Mouse (Mus musculus): ENCODE measurements at regions not wholly inside any gene's neighbourhood (a gene's known extent, or its start where the extent isn't known, plus 50 kb on each side); places are given as distances from the start of the nearest gene placed in this dataset.
"Not testable (repeated sequence)": the region's sequence is repeated elsewhere in the genome, so short reads cannot be mapped to it uniquely, and the experiment has no call there.

- Histone ChIP-seq H3K9me3 (no peaks in the 10 kb centered on the region), H3K9ac (no peak overlapping the region), H3K27me3 (no peaks in the 10 kb centered on the region), H3K4me1 (no peaks in the 10 kb centered on the region), H3K4me3 (no peak overlapping the region), H3K36me3 (no peaks in the 10 kb centered on the region), H3K27ac (no peak overlapping the region), H3K4me2 (no peak overlapping the region)
- ATAC-seq (ENCODE audit: insufficient number of reproducible peaks, low FRiP score, low TSS enrichment, low read depth): no peak
- WGBS: 69% methylated on average over 3 of the region's 3 CpGs
Observed at GRCm38 (mm10) chr14:104731319-104731995, 209.0 kb upstream of the Rnf219 start.

- H3K9me3 ChIP-seq; H3K27me3 ChIP-seq; H3K4me1 ChIP-seq; H3K27ac ChIP-seq; ATAC-seq (ENCODE audit: insufficient number of reproducible peaks, low FRiP score, low TSS enrichment, low read depth); H3K9ac ChIP-seq; H3K4me2 ChIP-seq; H3K4me3 ChIP-seq; H3K36me3 ChIP-seq: not testable (repeated sequence)
- WGBS: 95% methylated on average over 24 of the region's 24 CpGs
Observed at GRCm38 (mm10) chr14:104715651-104716050, 193.2 kb upstream of the Rnf219 start.

GRCm38 (mm10) chr14:104702283-104702893, 179.9 kb upstream of the Rnf219 start:
- no peak for ATAC-seq (ENCODE audit: insufficient number of reproducible peaks, low FRiP score, low TSS enrichment, low read depth)
- Histone ChIP-seq H3K36me3 (no peaks in the 10 kb centered on the region), H3K4me3 (no peak overlapping the region), H3K9ac (no peak overlapping the region), H3K27ac (no peak overlapping the region), H3K4me2 (no peak overlapping the region), H3K27me3 (no peaks in the 10 kb centered on the region), H3K9me3 (no peaks in the 10 kb centered on the region), H3K4me1 (no peaks in the 10 kb centered on the region)
- 75% methylated on average over 8 of the region's 8 CpGs for WGBS

- Histone ChIP-seq H3K9me3 (no peaks in the 10 kb centered on the region), H3K27me3 (no peaks in the 10 kb centered on the region), H3K4me1 (no peaks in the 10 kb centered on the region), H3K4me3 (no peak overlapping the region), H3K27ac (no peak overlapping the region), H3K4me2 (no peak overlapping the region), H3K9ac (no peak overlapping the region), H3K36me3 (no peaks in the 10 kb centered on the region)
- 53% methylated on average over 4 of the region's 4 CpGs for WGBS
- no peak for ATAC-seq (ENCODE audit: insufficient number of reproducible peaks, low FRiP score, low TSS enrichment, low read depth)
Observed at GRCm38 (mm10) chr14:104698962-104699361, 176.5 kb upstream of the Rnf219 start.

GRCm38 (mm10) chr14:104695101-104695500, 172.7 kb upstream of the Rnf219 start:
- Histone ChIP-seq H3K4me3 (no peak overlapping the region), H3K4me1 (no peaks in the 10 kb centered on the region), H3K27ac (no peak overlapping the region), H3K36me3 (no peaks in the 10 kb centered on the region), H3K4me2 (no peak overlapping the region), H3K27me3 (no peaks in the 10 kb centered on the region), H3K9ac (no peak overlapping the region), H3K9me3 (no peaks in the 10 kb centered on the region)
- WGBS: 84% methylated on average over 4 of the region's 4 CpGs
- ATAC-seq (ENCODE audit: insufficient number of reproducible peaks, low FRiP score, low TSS enrichment, low read depth): no peak

- Histone ChIP-seq H3K4me3 (no peak overlapping the region), H3K9me3 (no peaks in the 10 kb centered on the region), H3K36me3 (no peaks in the 10 kb centered on the region), H3K4me2 (no peak overlapping the region), H3K9ac (no peak overlapping the region), H3K27me3 (no peaks in the 10 kb centered on the region), H3K27ac (no peak overlapping the region), H3K4me1 (no peaks in the 10 kb centered on the region)
- ATAC-seq (ENCODE audit: insufficient number of reproducible peaks, low FRiP score, low TSS enrichment, low read depth): no peak
- 58% methylated on average over 14 of the region's 14 CpGs for WGBS
Observed at GRCm38 (mm10) chr14:104694174-104694803, 171.8 kb upstream of the Rnf219 start.

GRCm38 (mm10) chr14:104692616-104693015, 170.2 kb upstream of the Rnf219 start:
- Histone ChIP-seq H3K27ac (no peak overlapping the region), H3K4me1 (no peaks in the 10 kb centered on the region), H3K9ac (no peak overlapping the region), H3K36me3 (no peaks in the 10 kb centered on the region), H3K4me3 (no peak overlapping the region), H3K9me3 (no peaks in the 10 kb centered on the region), H3K4me2 (no peak overlapping the region), H3K27me3 (no peaks in the 10 kb centered on the region)
- 89% methylated on average over 5 of the region's 5 CpGs for WGBS
- ATAC-seq (ENCODE audit: insufficient number of reproducible peaks, low FRiP score, low TSS enrichment, low read depth): no peak

- ATAC-seq (ENCODE audit: insufficient number of reproducible peaks, low FRiP score, low TSS enrichment, low read depth): no peak
- Histone ChIP-seq H3K9me3 (no peaks in the 10 kb centered on the region), H3K36me3 (no peaks in the 10 kb centered on the region), H3K9ac (no peak overlapping the region), H3K4me2 (no peak overlapping the region), H3K4me3 (no peak overlapping the region), H3K4me1 (no peaks in the 10 kb centered on the region), H3K27me3 (no peaks in the 10 kb centered on the region), H3K27ac (no peak overlapping the region)
- 83% methylated on average over 3 of the region's 3 CpGs for WGBS
Observed at GRCm38 (mm10) chr14:104688440-104688839, 166.0 kb upstream of the Rnf219 start.

DNA sequence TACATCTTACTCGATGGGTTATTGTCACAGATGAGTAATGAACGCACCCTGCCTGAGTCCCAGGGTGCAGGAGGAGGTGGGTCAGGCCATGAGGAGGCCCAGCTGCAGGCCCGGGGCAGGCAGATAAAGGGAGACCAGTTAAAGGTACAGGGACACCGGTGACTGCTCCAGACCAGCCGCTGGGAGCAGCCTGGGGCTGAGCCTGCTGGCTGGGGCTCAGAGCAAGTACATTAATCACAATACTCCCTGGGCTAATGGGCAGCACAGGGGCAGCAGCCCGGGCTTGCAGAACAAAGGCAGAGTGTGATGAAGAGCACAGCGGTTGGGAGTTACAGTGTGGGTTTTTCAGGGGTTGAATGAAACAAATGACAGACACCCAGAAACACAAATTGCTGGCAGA, 154.4 kb upstream of the Rnf219 start:
- ATAC-seq (ENCODE audit: insufficient number of reproducible peaks, low FRiP score, low TSS enrichment, low read depth): no peak
- Histone ChIP-seq H3K9me3 (no peaks in the 10 kb centered on the region), H3K4me2 (no peak overlapping the region), H3K9ac (no peak overlapping the region), H3K27me3 (no peaks in the 10 kb centered on the region), H3K4me1 (no peaks in the 10 kb centered on the region), H3K36me3 (no peaks in the 10 kb centered on the region), H3K4me3 (no peak overlapping the region), H3K27ac (no peak overlapping the region)
- WGBS: 15% methylated on average over 7 of the region's 7 CpGs

DNA sequence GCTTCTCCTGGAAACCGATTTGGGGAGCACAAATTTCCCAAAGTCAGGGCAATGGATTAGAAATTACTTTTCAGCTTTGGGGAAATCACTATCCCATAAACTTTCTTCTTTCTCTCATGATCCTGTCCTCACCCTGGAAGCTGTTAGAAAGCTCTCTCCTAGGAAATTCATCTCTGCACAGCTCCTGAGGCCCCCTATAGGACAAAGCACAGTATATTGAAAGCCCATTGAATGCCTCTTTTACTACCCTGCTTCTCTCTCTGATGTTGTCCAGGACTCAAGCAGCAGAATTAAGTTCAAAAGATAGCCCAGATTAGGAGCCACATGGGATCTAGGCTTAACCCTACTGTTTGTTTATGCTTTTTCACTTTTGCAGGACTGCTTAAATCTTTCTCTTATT, 139.3 kb upstream of the Rnf219 start:
- WGBS: 68% methylated on average over 1 of the region's 1 CpGs
- ATAC-seq (ENCODE audit: insufficient number of reproducible peaks, low FRiP score, low TSS enrichment, low read depth): no peak
- Histone ChIP-seq H3K9me3 (no peaks in the 10 kb centered on the region), H3K4me3 (no peak overlapping the region), H3K27me3 (no peaks in the 10 kb centered on the region), H3K27ac (no peak overlapping the region), H3K4me2 (no peak overlapping the region), H3K9ac (no peak overlapping the region), H3K4me1 (no peaks in the 10 kb centered on the region), H3K36me3 (no peaks in the 10 kb centered on the region)

DNA sequence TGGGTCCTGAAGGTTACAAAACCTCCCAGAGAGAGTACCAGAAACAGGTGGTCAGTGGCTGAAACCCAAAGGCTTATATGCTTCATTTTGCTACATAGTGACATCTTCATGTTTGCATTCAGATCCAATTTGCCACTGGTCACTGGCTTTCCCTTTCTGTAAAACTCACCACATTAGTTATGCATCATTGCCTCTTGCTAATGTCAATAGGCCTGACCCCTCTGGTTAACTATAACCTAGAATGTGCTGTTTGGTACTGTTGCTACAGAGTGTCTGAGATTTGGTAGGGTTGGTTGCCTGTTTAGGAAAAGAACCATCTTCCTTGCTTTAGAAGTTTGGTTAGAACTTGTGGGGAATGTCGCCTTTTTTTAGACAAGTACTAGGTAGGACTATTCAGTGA, 136.3 kb upstream of the Rnf219 start:
- H3K27me3 ChIP-seq: no peaks in the 10 kb centered on the region
- 90% methylated on average over 1 of the region's 1 CpGs for WGBS
- no peaks in the 10 kb centered on the region for H3K4me1 ChIP-seq

DNA sequence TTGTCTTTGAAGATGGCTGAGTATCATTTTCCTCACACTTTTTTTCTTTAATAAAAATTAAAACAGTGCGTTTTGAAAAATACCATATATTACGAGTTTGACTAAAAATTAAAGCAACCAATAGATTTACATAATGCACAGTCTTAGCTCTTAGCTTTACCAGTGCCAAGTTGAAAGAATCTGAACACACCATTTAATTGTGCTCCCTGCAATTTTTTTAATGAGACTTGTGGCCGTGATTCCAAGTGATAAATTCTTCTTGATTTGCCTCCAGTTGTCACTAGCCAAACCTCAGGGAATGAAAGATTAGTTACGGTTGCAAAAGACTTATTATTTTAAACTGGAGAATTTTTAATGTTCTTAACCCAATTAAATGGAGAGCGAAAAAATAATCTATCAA, 127.5 kb upstream of the Rnf219 start:
- Histone ChIP-seq H3K4me1 (no peaks in the 10 kb centered on the region), H3K9ac (no peak overlapping the region), H3K36me3 (no peaks in the 10 kb centered on the region), H3K4me3 (no peak overlapping the region), H3K4me2 (no peak overlapping the region), H3K27ac (no peak overlapping the region), H3K9me3 (no peaks in the 10 kb centered on the region), H3K27me3 (no peaks in the 10 kb centered on the region)
- 61% methylated on average over 5 of the region's 5 CpGs for WGBS
- no peak for ATAC-seq (ENCODE audit: insufficient number of reproducible peaks, low FRiP score, low TSS enrichment, low read depth)

More for the DNA sequence above, 136.3 kb upstream of the Rnf219 start:
- no peaks in the 10 kb centered on the region for H3K36me3 ChIP-seq
- no peak overlapping the region for H3K9ac ChIP-seq
- ATAC-seq (ENCODE audit: insufficient number of reproducible peaks, low FRiP score, low TSS enrichment, low read depth): no peak
- no peak overlapping the region for H3K4me2 ChIP-seq
- no peak overlapping the region for H3K4me3 ChIP-seq
- no peaks in the 10 kb centered on the region for H3K9me3 ChIP-seq
- H3K27ac ChIP-seq: no peak overlapping the region

All from limb, embryonic 15.5 days (tissue).